Mouse (Mus musculus) MEL (cell line): ENCODE data around the gene Il31ra. TPM values are rescaled to one million over a fixed set of nuclear protein-coding genes. Genes with fewer than 3 reads are reported as not detected.
A peak's percentile ranks its signal among the peaks of the same experiment; 100 is the strongest.

Experiments
- DNase-seq: peaks from one replicate; pipeline ENCODE4 v3.0.0; 2011; ENCODE audit warnings: low read depth, low spot score
- H3K27ac ChIP-seq: 2 replicates; pipeline ENCODE4 v1.5.1; 2012; ENCODE audit warnings: low read depth, mild to moderate bottlenecking, control low read depth, low read length, moderate library complexity; ENCODE audit not compliant: control insufficient read depth
- H3K27me3 ChIP-seq, 2 experiments: fragments of 150-350 bp in 1 of 2; sonication (generic) in 1 of 2; 2 replicates each; pipeline ENCODE4 v1.6.1; 2012; ENCODE audit warnings: low read length in 2 of 2, mild to moderate bottlenecking in 2 of 2, improper control_type of control experiment in 1 of 2, moderate library complexity in 1 of 2; ENCODE audit not compliant: insufficient read depth in 2 of 2, control insufficient read depth in 1 of 2
- H3K36me3 ChIP-seq, 2 experiments: 2 replicates each; pipeline ENCODE4 v1.6.1; 2012 to 2014; ENCODE audit warnings: low read length in 2 of 2, improper control_type of control experiment in 1 of 2, inconsistent platforms in 1 of 2, mild to moderate bottlenecking in 1 of 2; ENCODE audit not compliant: insufficient read depth in 2 of 2, control insufficient read depth in 1 of 2
- H3K4me1 ChIP-seq, 2 experiments: fragments of 150-350 bp in 1 of 2; sonication (generic) in 1 of 2; 2 replicates each; pipeline ENCODE4 v1.6.1; 2012; ENCODE audit warnings: low read length in 2 of 2, improper control_type of control experiment in 1 of 2, mild to moderate bottlenecking in 1 of 2; ENCODE audit not compliant: insufficient read depth in 2 of 2, control insufficient read depth in 1 of 2
- H3K4me3 ChIP-seq, 2 experiments: fragments of 150-350 bp in 1 of 2; sonication (generic) in 1 of 2; 2 replicates each; pipeline ENCODE4 v1.5.1; 2012; ENCODE audit warnings: low read depth in 2 of 2, low read length in 2 of 2, mild to moderate bottlenecking in 2 of 2, moderate library complexity in 2 of 2, control low read depth in 1 of 2, improper control_type of control experiment in 1 of 2; ENCODE audit not compliant: control insufficient read depth in 1 of 2, insufficient read depth in 1 of 2
- H3K79me2 ChIP-seq: 2 replicates; pipeline ENCODE4 v1.6.1; 2012; ENCODE audit warnings: mild to moderate bottlenecking, low read length, moderate library complexity; ENCODE audit not compliant: control insufficient read depth, poor library complexity, insufficient read depth
- H3K9ac ChIP-seq: 2 replicates; pipeline ENCODE4 v1.6.1; 2012; ENCODE audit warnings: low read depth, mild to moderate bottlenecking, control low read depth, low read length, moderate library complexity; ENCODE audit not compliant: control insufficient read depth, poor library complexity, severe bottlenecking
- H3K9me3 ChIP-seq: fragments of 150-350 bp; sonication (generic); replicated peaks from 2 replicates; pipeline ENCODE4 v1.6.1; 2012; ENCODE audit warnings: mild to moderate bottlenecking, low read length, improper control_type of control experiment, moderate library complexity; ENCODE audit not compliant: insufficient read depth
- CHD1 ChIP-seq: IDR thresholded peaks from 2 replicates; pipeline ENCODE4 v1.6.1; 2012; ENCODE audit warnings: low read depth, mild to moderate bottlenecking, inconsistent platforms, low read length, improper control_type of control experiment
- CHD2 ChIP-seq: IDR thresholded peaks from 2 replicates; pipeline ENCODE4 v1.6.1; 2011; ENCODE audit warnings: low read length, improper control_type of control experiment
- ELF1 ChIP-seq: IDR thresholded peaks from 2 replicates; pipeline ENCODE4 v1.6.1; 2014; ENCODE audit warnings: low read depth, mild to moderate bottlenecking, inconsistent platforms, low read length, improper control_type of control experiment, moderate library complexity
- EP300 ChIP-seq, 2 experiments: IDR thresholded peaks; 2 replicates each; pipeline ENCODE4 v1.6.1; 2011; ENCODE audit warnings: improper control_type of control experiment in 2 of 2, low read length in 2 of 2, low read depth in 1 of 2, mild to moderate bottlenecking in 1 of 2
- ETS1 ChIP-seq: IDR thresholded peaks from 2 replicates; pipeline ENCODE4 v1.6.1; 2012; ENCODE audit warnings: low read depth, mild to moderate bottlenecking, inconsistent platforms, low read length, improper control_type of control experiment, moderate library complexity
- GATA1 ChIP-seq: IDR thresholded peaks from 2 replicates; pipeline ENCODE4 v1.6.1; 2011; ENCODE audit warnings: low read depth, low read length, improper control_type of control experiment
- HCFC1 ChIP-seq: IDR thresholded peaks from 2 replicates; pipeline ENCODE4 v1.6.1; 2012; ENCODE audit warnings: low read depth, mild to moderate bottlenecking, inconsistent platforms, low read length, improper control_type of control experiment, moderate library complexity
- JUND ChIP-seq: IDR thresholded peaks from 2 replicates; pipeline ENCODE4 v1.6.1; 2011; ENCODE audit warnings: low read depth, mild to moderate bottlenecking, improper control_type of control experiment, low read length
- KAT2A ChIP-seq: conservative IDR thresholded peaks from 2 replicates; pipeline ENCODE4 v1.6.1; 2012; ENCODE audit warnings: low read depth, low read length, improper control_type of control experiment, inconsistent platforms
- MAFK ChIP-seq: IDR thresholded peaks from 2 replicates; pipeline ENCODE4 v1.6.1; 2011; ENCODE audit warnings: low read depth, mild to moderate bottlenecking, low read length, improper control_type of control experiment, borderline replicate concordance
- MXI1 ChIP-seq: IDR thresholded peaks from 2 replicates; pipeline ENCODE4 v1.6.1; 2011; ENCODE audit warnings: mild to moderate bottlenecking, low read depth, low read length, improper control_type of control experiment
- MYB ChIP-seq: IDR thresholded peaks from 2 replicates; pipeline ENCODE4 v1.6.1; 2011; ENCODE audit warnings: mild to moderate bottlenecking, low read depth, low read length, improper control_type of control experiment
- NELFE ChIP-seq: IDR thresholded peaks from 2 replicates; pipeline ENCODE4 v1.6.1; 2011; ENCODE audit warnings: low read depth, low read length, improper control_type of control experiment
- NRF1 ChIP-seq: IDR thresholded peaks from 2 replicates; pipeline ENCODE4 v1.6.1; 2014; ENCODE audit warnings: low read depth, mild to moderate bottlenecking, inconsistent platforms, low read length, improper control_type of control experiment, moderate library complexity; ENCODE audit not compliant: poor library complexity, insufficient read depth, severe bottlenecking
- POLR2A ChIP-seq, 2 experiments: IDR thresholded peaks; 2 replicates each; pipeline ENCODE4 v1.6.1; 2011 to 2012; ENCODE audit warnings: low read length in 2 of 2, mild to moderate bottlenecking in 2 of 2, control low read depth in 1 of 2, improper control_type of control experiment in 1 of 2, low read depth in 1 of 2, moderate library complexity in 1 of 2; ENCODE audit not compliant: control insufficient read depth in 1 of 2, insufficient read depth in 1 of 2, poor library complexity in 1 of 2
- POLR2AphosphoS2 ChIP-seq: IDR thresholded peaks from 2 replicates; pipeline ENCODE4 v1.6.1; 2011; ENCODE audit warnings: low read length, improper control_type of control experiment
- POLR2AphosphoS5 ChIP-seq: IDR thresholded peaks from 2 replicates; pipeline ENCODE4 v1.6.1; 2012; ENCODE audit warnings: low read depth, borderline replicate concordance, mild to moderate bottlenecking, inconsistent platforms, low read length, moderate library complexity, mixed read lengths
- RAD21 ChIP-seq: IDR thresholded peaks from 2 replicates; pipeline ENCODE4 v1.6.1; 2011; ENCODE audit warnings: mild to moderate bottlenecking, low read depth, low read length, improper control_type of control experiment
- RCOR1 ChIP-seq: IDR thresholded peaks from 2 replicates; pipeline ENCODE4 v1.6.1; 2012; ENCODE audit warnings: low read depth, mild to moderate bottlenecking, inconsistent platforms, low read length, improper control_type of control experiment
- SMC3 ChIP-seq: IDR thresholded peaks from 2 replicates; pipeline ENCODE4 v1.6.1; 2011; ENCODE audit warnings: low read depth, low read length, improper control_type of control experiment
- TAL1 ChIP-seq: IDR thresholded peaks from 2 replicates; pipeline ENCODE4 v1.6.1; 2012; ENCODE audit warnings: mild to moderate bottlenecking, inconsistent platforms, low read length, moderate library complexity, mixed read lengths
- TBP ChIP-seq: IDR thresholded peaks from 2 replicates; pipeline ENCODE4 v1.8.0; 2011; ENCODE audit warnings: low read depth, low read length, improper control_type of control experiment
- TCF12 ChIP-seq: IDR thresholded peaks from 2 replicates; pipeline ENCODE4 v1.6.1; 2014; ENCODE audit warnings: low read depth, mild to moderate bottlenecking, inconsistent platforms, low read length, improper control_type of control experiment, moderate library complexity
- USF1 ChIP-seq: IDR thresholded peaks from 2 replicates; pipeline ENCODE4 v1.6.1; 2014; ENCODE audit warnings: low read depth, mild to moderate bottlenecking, inconsistent platforms, low read length, improper control_type of control experiment, moderate library complexity
- USF2 ChIP-seq, 2 experiments: IDR thresholded peaks; 2 replicates each; pipeline ENCODE4 v1.6.1; 2011 to 2012; ENCODE audit warnings: improper control_type of control experiment in 2 of 2, low read length in 2 of 2, borderline replicate concordance in 1 of 2, inconsistent platforms in 1 of 2, low read depth in 1 of 2, mild to moderate bottlenecking in 1 of 2; ENCODE audit not compliant: insufficient read depth in 1 of 2
- ZC3H11A ChIP-seq: IDR thresholded peaks from 2 replicates; pipeline ENCODE4 v1.6.1; 2012; ENCODE audit warnings: low read depth, mild to moderate bottlenecking, inconsistent platforms, low read length, improper control_type of control experiment
- ZKSCAN1 ChIP-seq: IDR thresholded peaks from 2 replicates; pipeline ENCODE4 v1.6.1; 2012; ENCODE audit warnings: low read depth, mild to moderate bottlenecking, inconsistent platforms, low read length, improper control_type of control experiment, moderate library complexity
- polyA plus RNA-seq, 2 experiments: library from polyadenylated mRNA; stranded (reverse) in 1 of 2; unstranded in 1 of 2; fragments of >175 nt in 1 of 2; fragments of >200 nt in 1 of 2; gene quantifications; 2 replicates each; pipeline versions ENCODE4 v1.2.1 to v1.2.4; 2012; ENCODE audit warnings: low replicate concordance in 2 of 2, low read depth in 1 of 2; ENCODE audit not compliant: insufficient read length in 2 of 2, insufficient read depth in 1 of 2, missing spikeins in 1 of 2
- total RNA-seq: library from RNA; depleted of rRNA; stranded (reverse); fragments of 300-350 nt; gene quantifications from 2 replicates; pipeline ENCODE4 v1.2.3, GENCODE M21; 2012

Il31ra gene
- total and polyA plus RNA-seq, 3 experiments = 2.1 to 2.2 TPM; not detected in 1

- no peak for TF ChIP-seq POLR2AphosphoS5
Observed at GRCm38 (mm10) chr13:112590254-112590653, 3.9 kb downstream of the Il31ra start (continued).

- no peak for TF ChIP-seq KAT2A
- TF ChIP-seq TCF12 = peak; percentile 37; the same call in 1 of the 2 replicates
- 0 out of 2 replicates have a peak, but pooled peaks have one; percentile 33 for TF ChIP-seq MYB
- TF ChIP-seq GATA1 = peak; percentile 83
- peak; percentile 83 to 86 for TF ChIP-seq EP300 (IDR thresholded peaks at IDR 0.05; ENCODE audit: low read depth in 1 of 2, low read length in 2 of 2)
- peak; percentile 55 for DNase-seq
- Histone ChIP-seq H3K4me3 (peak overlapping the region in 1 of 2 experiments; percentile 0; a peak in 1 of 4 replicates), H3K79me2 (no peaks in the 10 kb centered on the region), H3K9me3 (no peaks in the 10 kb centered on the region), H3K27me3 (no peaks in the 10 kb centered on the region), H3K36me3 (peaks cover 0 to 25% of the 10 kb centered on the region in 2 experiments; a peak in 2 of 4 replicates), H3K9ac (no peak overlapping the region; the same call in 1 of the 2 replicates), H3K4me1 (peaks cover 15 to 19% of the 10 kb centered on the region in 2 experiments), H3K27ac (no peak overlapping the region)
Observed at GRCm38 (mm10) chr13:112589625-112590024, 4.5 kb downstream of the Il31ra start.

- Histone ChIP-seq H3K4me1 (peaks cover 16 to 27% of the 10 kb centered on the region in 2 experiments), H3K36me3 (peaks cover 0 to 32% of the 10 kb centered on the region in 2 experiments; a peak in 2 of 4 replicates), H3K4me3 (peak overlapping the region; percentile 11 to 22; a peak in 2 of 4 replicates), H3K9ac (no peak overlapping the region), H3K9me3 (no peaks in the 10 kb centered on the region), H3K27ac (peak overlapping the region; percentile 42; the same call in 1 of the 2 replicates), H3K27me3 (no peaks in the 10 kb centered on the region), H3K79me2 (no peaks in the 10 kb centered on the region)
- peak; percentile 57 for DNase-seq
- TF ChIP-seq RAD21 (no peak), CHD1 (no peak), GATA1 (peak; percentile 70), POLR2AphosphoS2 (no peak), MXI1 (no peak), RCOR1 (0 out of 2 replicates have a peak, but pooled peaks have one; percentile 22), POLR2A (IDR thresholded peaks at IDR 0.05; ENCODE audit: control insufficient read depth in 1 of 2, insufficient read depth in 1 of 2, low read depth in 1 of 2, low read length in 2 of 2, poor library complexity in 1 of 2) (no peak), ETS1 (peak; percentile 22; the same call in 1 of the 2 replicates), MAFK (no peak), ELF1 (no peak), MYB (no peak), USF2 (IDR thresholded peaks at IDR 0.05; ENCODE audit: borderline replicate concordance in 1 of 2, insufficient read depth in 1 of 2, low read depth in 1 of 2, low read length in 2 of 2) (no peak), USF1 (no peak), POLR2AphosphoS5 (no peak), NELFE (no peak), JUND (no peak), ZKSCAN1 (no peak), TAL1 (no peak), EP300 (IDR thresholded peaks at IDR 0.05; ENCODE audit: low read depth in 1 of 2, low read length in 2 of 2) (peak; percentile 63 to 79; a peak in 3 of 4 replicates), TBP (no peak), HCFC1 (no peak), NRF1 (no peak), CHD2 (no peak), ZC3H11A (no peak), KAT2A (no peak), SMC3 (no peak)
Observed at GRCm38 (mm10) chr13:112584556-112585237, 9.5 kb downstream of the Il31ra start.
